Mouse (Mus musculus) myocyte (in vitro differentiated cells): Measurements from ENCODE around the gene Plcb4.

Experiments used
- MAX ChIP-seq: IDR thresholded peaks from one replicate; pipeline ENCODE4 v1.6.1; 2011; ENCODE audit warnings: low read depth, mild to moderate bottlenecking, control low read depth
- POLR2A ChIP-seq: IDR thresholded peaks from one replicate; pipeline ENCODE4 v1.6.1; 2011; ENCODE audit warnings: low read depth, mild to moderate bottlenecking, control low read depth, moderate library complexity; ENCODE audit not compliant: insufficient read length
- TCF12 ChIP-seq: IDR thresholded peaks from one replicate; pipeline ENCODE4 v1.6.1; 2011; ENCODE audit warnings: mild to moderate bottlenecking, control low read depth; ENCODE audit not compliant: poor library complexity, insufficient read depth, severe bottlenecking

- no peak for TF ChIP-seq TCF12
- no peak for TF ChIP-seq POLR2A
- no peak for TF ChIP-seq MAX
Measured at GRCm38 (mm10) chr2:135744711-135745110, 85.9 kb downstream of the Plcb4 start.
